Mouse (Mus musculus): ENCODE results near the gene Zfp324.

Gene Zfp324

GRCm38 (mm10) chr7:12970906-12971305, 5.3 kb downstream of the Zfp324 start:
- no peak for DNase-seq

GRCm38 (mm10) chr7:12977682-12978389, 12.2 kb downstream of the Zfp324 start, which contains the start of gene Zfp446:
Gene Zfp446, plus strand, starts transcription at chr7:12977848.
- peak; percentile 100 for DNase-seq

GRCm38 (mm10) chr7:12978931-12979722, 13.5 kb downstream of the Zfp324 start:
- no peak for DNase-seq

GRCm38 (mm10) chr7:12979776-12980175, 14.1 kb downstream of the Zfp324 start:
- DNase-seq, result no peak

DNA sequence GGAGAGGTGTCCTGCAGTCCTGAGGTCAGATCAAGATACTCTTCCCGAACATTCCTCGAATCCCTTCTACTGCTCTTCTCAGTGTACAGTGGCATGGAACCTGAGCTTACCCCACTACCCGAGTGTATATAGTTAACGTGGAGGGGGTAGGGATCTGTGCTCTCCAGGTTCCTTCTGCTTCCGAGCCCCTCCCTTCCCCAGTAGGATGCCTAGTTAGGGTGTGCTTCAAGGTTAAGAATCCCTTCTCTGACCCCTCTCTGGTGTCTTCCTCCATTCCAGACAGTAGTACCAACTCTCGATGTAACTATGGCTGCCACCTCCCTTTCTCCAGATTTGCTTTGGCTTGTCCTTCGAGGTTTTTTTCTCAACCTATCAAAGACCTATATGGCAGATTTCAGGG, 14.7 kb downstream of the Zfp324 start:
- no peak for DNase-seq

DNA sequence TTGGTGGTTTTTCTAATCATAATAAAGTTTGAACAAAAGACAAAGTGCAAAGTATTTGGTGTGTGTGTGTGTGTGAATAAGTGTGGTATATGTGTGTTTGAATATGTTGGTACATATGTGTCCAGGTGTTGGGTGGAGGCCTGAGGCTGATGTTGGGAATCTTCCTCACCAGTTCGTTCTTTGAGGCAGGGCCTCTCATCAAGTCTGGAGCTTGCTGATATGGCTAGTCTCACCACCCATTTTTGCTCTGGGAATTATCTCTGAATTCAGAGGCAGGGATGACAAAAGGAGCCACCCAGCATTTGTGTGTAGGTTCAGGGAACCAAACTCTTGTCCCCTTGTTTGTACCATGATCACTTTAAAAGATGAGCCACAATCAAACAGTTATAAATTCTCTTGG, 20.1 kb downstream of the Zfp324 start:
- no peak for DNase-seq

- DNase-seq, result no peak
Measured at GRCm38 (mm10) chr7:12986906-12987305, 21.3 kb downstream of the Zfp324 start.

- DNase-seq, result no peak
Measured at GRCm38 (mm10) chr7:12987409-12988189, 22.0 kb downstream of the Zfp324 start.

- no peak for DNase-seq
Measured at GRCm38 (mm10) chr7:12992222-12992621, 26.6 kb downstream of the Zfp324 start.

DNA sequence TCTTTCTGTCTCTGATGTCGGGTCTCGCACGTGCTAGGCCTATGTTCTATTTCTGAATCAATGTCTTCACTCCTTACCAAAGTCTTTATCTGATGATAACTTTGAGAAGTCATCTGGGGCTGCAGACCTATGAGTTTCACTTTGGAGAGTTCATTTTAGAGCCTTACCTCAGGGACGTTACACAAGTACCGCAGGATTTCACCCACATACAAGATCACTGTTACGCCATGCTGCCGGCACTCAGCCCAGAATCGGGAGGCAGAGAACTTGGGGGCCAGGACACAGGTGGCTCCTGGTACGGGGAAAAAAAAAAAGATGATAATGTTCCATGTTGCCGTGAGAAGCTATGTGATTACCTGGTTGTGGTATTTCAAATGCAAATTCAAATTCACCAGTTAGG, 27.5 kb downstream of the Zfp324 start:
- DNase-seq, result no peak

DNA sequence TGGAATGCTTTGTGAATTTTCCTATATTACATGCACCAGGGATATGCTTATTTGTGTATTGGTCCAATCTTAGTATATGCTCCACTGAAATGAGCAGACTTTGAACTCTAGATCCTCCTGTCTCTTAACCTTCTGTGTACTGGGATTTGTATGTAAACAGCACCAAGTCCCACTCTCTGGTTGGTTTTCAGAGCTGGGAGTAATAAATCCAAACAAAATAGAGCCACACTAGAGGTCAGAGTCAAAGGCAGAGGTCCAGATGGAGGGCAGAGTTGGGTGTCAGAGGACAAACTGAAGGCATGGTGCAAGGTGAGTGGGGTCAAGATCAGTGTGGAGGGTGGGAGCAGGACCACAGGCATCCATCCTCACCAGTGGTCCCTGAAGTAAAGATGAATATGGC, 30.2 kb downstream of the Zfp324 start:
- no peak for DNase-seq

- DNase-seq, result no peak
Measured at GRCm38 (mm10) chr7:12997230-12997629, 31.6 kb downstream of the Zfp324 start.

GRCm38 (mm10) chr7:12998053-12998452, 32.4 kb downstream of the Zfp324 start, which contains the start of gene Slc27a5:
Gene Slc27a5, minus strand, starts transcription at chr7:12998192.
- no peak for DNase-seq

GRCm38 (mm10) chr7:12998851-12999250, 33.2 kb downstream of the Zfp324 start, which contains the start of gene Trim28:
Gene Trim28, plus strand, starts transcription at chr7:12999114.
- DNase-seq, result no peak

DNA sequence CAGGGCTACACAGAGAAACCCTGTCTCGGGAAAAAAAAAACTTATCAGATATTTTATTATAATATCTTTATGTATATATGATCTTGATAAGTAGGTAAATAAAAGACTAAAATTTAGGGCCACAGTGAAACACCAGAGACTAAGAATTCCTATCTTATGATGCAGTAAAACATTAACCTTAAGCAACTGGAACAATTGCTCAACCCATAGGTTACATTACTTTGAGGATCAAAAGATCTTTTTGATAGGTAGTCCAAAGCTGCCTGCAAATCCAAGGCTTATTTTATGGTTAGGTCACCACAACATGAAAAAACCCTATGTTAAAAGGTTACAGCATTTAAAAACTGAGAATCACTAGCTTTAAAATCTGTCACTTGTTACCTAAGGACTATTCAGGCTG, 35.9 kb downstream of the Zfp324 start:
- DNase-seq, result no peak

DNA sequence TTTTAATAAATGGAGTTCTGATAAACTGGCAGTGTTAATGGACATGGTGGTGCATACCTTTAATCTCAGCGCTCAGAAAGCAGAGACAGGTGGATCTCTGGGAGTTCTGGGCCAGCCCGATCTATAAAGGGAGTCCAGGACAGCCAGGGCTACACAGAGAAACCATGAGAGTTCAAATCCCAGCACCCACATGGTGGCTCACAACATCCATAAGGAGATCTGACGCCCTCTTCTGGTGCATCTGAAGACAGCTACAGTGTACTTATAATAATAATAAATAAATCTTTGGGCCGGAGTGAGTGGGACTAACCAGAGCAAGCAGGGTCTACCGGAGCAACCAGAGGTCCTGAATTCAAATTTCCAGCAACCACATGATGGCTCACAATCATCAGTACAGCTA, 37.7 kb downstream of the Zfp324 start:
- DNase-seq, result no peak

- no peak for DNase-seq
Measured at GRCm38 (mm10) chr7:13006011-13006410, 40.4 kb downstream of the Zfp324 start.

DNA sequence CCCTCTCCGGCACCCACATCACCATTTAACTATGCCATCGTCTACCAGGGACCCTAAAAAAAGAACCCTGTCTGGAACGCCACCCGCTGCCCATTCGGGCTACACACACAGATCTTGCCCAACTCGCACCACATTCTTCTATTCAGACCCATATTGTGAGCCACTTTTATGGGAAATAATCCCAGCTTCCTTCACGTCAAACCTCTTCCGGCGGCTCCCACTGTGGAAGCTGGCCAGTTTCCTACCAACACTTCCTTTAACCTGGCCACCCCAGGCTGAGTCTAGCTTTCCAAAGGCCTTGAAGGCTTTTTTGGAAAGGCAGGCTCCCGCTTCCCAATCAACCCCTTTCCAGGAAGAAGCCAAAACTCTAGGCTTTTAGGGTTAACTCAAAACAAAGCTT, 40.9 kb downstream of the Zfp324 start:
- no peak for DNase-seq

- no peak for DNase-seq
Measured at GRCm38 (mm10) chr7:13007341-13008092, 41.9 kb downstream of the Zfp324 start.

DNA sequence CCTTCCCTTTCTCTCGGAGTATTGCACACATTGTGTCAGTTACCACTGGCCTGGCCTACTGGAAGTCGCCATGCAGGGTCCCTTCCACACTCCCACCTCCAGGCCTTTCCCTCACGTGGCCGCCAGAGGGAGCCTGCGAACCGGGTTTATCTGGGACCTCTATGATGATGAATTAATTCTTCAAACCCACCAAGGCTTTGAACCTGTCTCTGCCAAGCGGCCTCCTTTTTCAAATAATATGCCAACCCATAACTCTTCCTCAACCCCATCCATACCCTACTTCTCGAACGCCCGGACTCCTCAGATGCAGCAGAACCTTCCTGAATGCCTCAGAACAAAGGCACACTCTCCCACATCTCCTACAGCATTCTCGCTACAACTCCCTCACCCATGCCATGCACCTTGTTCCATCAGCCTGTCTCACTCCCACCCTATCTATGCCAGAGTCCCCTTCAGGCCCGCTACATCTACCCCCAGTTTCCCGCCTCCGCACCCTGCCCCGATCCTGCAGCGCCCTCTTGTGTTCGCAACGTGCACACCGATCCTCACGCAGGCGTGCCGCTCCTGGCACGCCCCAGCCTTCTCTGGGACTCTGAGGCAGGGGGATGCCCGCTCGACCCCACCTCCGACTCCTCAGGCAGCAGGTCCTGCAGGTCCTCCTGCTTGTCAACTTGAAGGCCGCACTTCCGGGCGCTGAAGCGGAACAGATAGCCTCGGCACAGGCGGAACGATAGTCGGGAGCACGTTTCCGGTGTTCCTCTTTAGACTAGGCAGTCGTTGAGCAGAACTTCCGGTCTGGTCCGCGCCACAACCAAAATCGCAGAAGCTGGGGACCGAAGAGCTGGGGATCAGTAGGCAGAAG, 43.7 kb downstream of the Zfp324 start:
- peak; percentile 93 for DNase-seq

Measured in right cerebral cortex, adult 18-20 months (tissue).